Mouse (Mus musculus) cerebellum, adult (tissue): Measurements from ENCODE around the gene Ifitm3.
"Not testable (repeated sequence)": the region's sequence is repeated elsewhere in the genome, so short reads cannot be mapped to it uniquely, and the experiment has no call there.

Experiments
- ATAC-seq: cut with Nextera tagmentation; 2 replicates; pipeline ENCODE4 v1.9.2; 2017; ENCODE audit warnings: mild to moderate bottlenecking, moderate library complexity, mixed read lengths; ENCODE audit not compliant: insufficient number of reproducible peaks, low FRiP score, low TSS enrichment

Ifitm3 gene

GRCm38 (mm10) chr7:141038090-141039032, 27.8 kb upstream of the Ifitm3 start:
- ATAC-seq, result no peak

- ATAC-seq, result not testable (repeated sequence)
These were observed 26.1 kb upstream of the Ifitm3 start for GRCm38 (mm10) chr7:141036624-141037023.

- ATAC-seq, result no peak
These were observed 22.0 kb upstream of the Ifitm3 start for GRCm38 (mm10) chr7:141032458-141033167.

GRCm38 (mm10) chr7:141030390-141030789, 19.8 kb upstream of the Ifitm3 start:
- ATAC-seq, result no peak

GRCm38 (mm10) chr7:141028831-141029230, 18.3 kb upstream of the Ifitm3 start, which contains the start of gene Gm17387:
Gene Gm17387 (plus strand): TSS chr7:141029131.
- no peak for ATAC-seq

GRCm38 (mm10) chr7:141026740-141027098, 16.1 kb upstream of the Ifitm3 start:
- ATAC-seq, result no peak

- ATAC-seq, result no peak
These were observed 15.6 kb upstream of the Ifitm3 start for GRCm38 (mm10) chr7:141026097-141026739.

- no peak for ATAC-seq
These were observed 14.6 kb upstream of the Ifitm3 start for GRCm38 (mm10) chr7:141024865-141025838.

GRCm38 (mm10) chr7:141021489-141022449, 11.2 kb upstream of the Ifitm3 start:
- no peak for ATAC-seq

- no peak for ATAC-seq
These were observed 8.5 kb upstream of the Ifitm3 start for GRCm38 (mm10) chr7:141019028-141019427.

- ATAC-seq, result not testable (repeated sequence)
These were observed 7.3 kb upstream of the Ifitm3 start, which contains the start of gene Ifitm6 for GRCm38 (mm10) chr7:141017824-141018223. Gene Ifitm6 (minus strand): TSS chr7:141017924.

- ATAC-seq, result no peak
These were observed 6.4 kb upstream of the Ifitm3 start for GRCm38 (mm10) chr7:141016707-141017697.

- ATAC-seq, result no peak
These were observed 734 bp upstream of the Ifitm3 start for GRCm38 (mm10) chr7:141011238-141011770.

- no peak for ATAC-seq
These were observed 905 bp downstream of the Ifitm3 start for GRCm38 (mm10) chr7:141009665-141010064.

GRCm38 (mm10) chr7:141008938-141009660, 1.5 kb downstream of the Ifitm3 start:
- no peak; the same call in 1 of the 2 replicates for ATAC-seq

GRCm38 (mm10) chr7:141008312-141008761, 2.2 kb downstream of the Ifitm3 start:
- no peak for ATAC-seq
